Mouse (Mus musculus): ENCODE measurements around the gene Nrk.

The Nrk gene

GRCm38 (mm10) chrX:138914041-138914776, at the start of gene Nrk:
Gene Nrk (plus strand): TSS chrX:138914430.
- DNase-seq (ENCODE audit: low spot score), result peak; percentile 86

DNA sequence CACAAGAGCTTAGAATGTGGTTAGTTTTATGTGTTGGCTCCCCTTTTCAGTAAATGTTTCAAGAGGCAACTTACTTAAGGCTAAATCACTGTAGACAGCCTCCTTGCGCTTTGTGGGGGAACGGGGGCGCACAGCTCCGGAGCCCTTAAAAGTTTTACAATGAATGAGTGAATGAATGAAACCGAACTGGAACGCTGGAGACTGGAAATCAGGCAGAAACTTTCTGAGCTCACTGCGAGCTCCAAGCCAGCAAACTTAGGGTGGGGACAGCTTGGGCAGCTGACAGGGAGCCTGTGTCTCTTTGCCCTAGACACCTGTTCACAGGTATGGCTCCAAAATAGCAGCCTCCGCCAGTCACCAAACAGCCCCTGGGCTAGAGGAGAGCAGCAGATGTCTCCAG, 864 bp upstream of the Nrk start:
- no peak for DNase-seq (ENCODE audit: low spot score)

DNA sequence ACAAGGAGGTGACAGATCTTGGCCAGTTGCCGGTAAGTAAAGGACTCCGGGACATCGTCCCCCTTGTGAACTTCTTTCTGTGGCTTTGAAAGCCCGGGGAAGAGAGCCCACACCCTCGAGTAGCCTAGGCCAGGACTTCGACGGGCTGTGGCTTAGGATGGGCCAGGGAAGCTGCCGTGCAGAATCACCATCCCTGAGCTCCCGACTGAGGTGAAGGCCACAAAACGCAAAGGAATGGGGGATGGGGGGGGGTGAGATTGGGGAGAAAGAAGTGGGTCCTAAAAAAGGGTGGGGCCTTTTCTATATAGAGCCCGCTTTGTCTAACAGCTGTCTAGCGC, 516 bp downstream of the Nrk start:
- no peak for DNase-seq (ENCODE audit: low spot score)

- DNase-seq (ENCODE audit: low spot score), result peak; percentile 31
These were observed 4.8 kb downstream of the Nrk start for GRCm38 (mm10) chrX:138919030-138919429.

DNA sequence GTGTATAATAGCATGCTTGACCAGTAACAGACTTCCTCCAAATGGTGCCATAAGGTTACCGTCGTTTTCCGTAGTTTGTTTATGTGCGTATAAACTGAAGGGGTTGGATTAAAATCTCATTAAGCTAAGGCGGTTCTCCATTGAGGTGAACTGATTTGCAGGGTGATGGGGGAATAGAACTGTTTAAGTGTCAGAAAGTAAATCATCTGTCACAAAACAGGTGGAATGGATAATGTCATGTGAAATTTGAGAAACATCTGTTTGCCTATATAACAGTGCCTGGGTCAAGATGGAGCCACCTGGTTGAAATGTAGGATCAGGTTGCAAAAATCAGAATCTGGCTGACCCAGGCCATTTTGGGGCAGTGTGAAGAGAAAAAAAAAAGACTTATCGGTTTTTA, 29.7 kb downstream of the Nrk start:
- DNase-seq (ENCODE audit: low spot score), result no peak

DNA sequence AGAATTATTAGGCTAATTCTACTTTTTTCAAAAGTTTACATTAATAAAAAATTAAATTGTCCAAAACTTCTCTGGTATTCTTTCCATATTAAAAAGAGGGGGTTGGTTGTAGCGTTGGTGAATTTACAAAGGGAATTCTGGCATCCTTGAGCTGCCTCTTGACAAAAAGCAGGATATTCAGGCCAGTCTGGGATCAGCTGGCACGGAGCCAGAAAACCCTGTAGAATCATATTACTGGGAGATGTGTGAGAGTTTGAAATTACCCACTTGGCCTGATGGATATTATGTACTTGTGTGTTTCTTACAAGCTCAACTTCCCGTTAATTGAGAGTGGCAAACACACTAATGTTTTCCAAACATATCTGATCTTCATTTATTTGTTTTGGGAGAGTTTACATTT, 46.5 kb downstream of the Nrk start:
- no peak for DNase-seq (ENCODE audit: low spot score)

DNA sequence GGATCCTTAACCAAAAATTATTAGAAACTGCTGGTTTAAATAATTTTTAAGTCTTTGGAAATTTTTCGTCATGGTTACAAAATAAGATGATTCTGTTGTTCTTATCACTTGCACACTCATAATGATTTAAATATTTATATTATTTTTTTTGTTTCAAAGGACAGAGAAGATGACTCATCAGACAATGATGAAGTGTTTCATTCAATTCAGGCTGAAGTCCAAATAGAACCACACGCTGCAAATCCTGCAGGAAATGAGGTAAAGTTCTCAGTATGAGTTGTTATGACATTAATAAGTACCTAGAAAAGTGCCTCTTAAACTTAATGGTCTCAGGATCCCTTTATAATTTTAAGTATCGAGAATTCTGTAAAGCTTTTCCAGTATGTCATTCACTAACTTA, 64.3 kb downstream of the Nrk start:
- DNase-seq (ENCODE audit: low spot score), result no peak

DNA sequence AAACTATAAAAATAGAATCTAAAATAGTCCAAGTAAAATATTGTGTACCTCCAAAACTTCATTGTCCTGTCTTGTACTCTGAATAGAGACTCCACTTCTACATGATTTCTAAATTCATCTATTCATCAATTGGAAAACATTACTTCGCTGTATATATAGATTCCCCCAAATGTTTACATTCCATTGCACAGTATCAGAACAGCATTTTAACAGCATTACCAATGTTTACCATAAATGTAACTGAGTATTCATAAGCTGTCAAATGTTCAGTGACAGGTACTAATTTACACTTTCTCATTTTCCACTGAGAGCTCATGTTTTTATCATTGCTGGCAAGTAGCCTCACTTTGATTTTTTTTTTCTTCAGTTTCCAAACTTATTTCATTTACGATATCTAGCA, 65.0 kb downstream of the Nrk start:
- no peak for DNase-seq (ENCODE audit: low spot score)

GRCm38 (mm10) chrX:139014524-139014923, 100.3 kb downstream of the Nrk start:
- DNase-seq (ENCODE audit: low spot score), result no peak

DNA sequence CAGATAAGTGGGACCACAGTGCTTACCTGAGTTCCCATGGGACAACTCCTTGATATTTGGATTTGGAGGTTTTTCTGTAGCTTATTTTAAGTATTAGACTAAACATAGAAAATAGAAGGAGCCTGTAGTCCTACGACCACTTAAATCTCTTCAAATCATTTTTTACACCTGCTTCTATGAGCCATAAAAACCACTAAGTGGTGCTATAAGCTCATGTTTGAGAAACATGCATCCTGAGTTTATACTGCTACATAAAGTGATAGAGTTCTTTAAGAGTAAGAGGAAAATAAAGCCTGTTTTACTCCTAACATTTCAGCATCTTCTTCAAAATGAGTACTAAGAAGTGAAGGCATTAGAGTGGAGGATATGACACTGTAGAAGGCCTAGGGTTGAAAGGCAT, 102.3 kb downstream of the Nrk start:
- no peak for DNase-seq (ENCODE audit: low spot score)

DNA sequence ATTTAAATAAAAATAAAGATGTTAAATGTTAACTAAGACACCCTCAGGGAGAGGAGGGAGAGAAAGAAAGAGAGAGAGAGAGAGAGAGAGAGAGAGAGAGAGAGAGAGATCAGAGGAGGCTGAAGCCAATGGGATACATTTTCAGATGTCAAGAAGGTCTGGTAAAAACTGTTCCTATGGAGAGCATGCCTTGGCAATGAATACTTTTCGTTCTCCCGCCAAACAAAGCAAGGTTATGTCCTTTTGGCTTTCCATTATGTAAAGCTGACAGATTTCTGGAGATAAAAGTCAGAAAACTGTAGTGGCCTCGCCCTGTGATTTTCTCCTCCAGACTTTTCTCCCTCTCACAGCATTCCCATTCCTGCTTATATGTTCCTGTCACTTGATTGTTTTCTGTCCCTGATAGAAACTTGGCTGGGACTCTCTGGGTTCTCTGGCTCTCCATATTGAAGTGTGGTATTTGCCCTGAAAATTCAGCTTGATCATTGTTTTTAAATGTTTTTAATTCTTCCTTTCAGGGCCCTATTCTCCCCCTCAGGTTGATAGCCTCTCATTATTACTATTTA, 112.4 kb downstream of the Nrk start:
- no peak for DNase-seq (ENCODE audit: low spot score)

GRCm38 (mm10) chrX:139027296-139027695, 113.1 kb downstream of the Nrk start:
- DNase-seq (ENCODE audit: low spot score), result no peak

DNA sequence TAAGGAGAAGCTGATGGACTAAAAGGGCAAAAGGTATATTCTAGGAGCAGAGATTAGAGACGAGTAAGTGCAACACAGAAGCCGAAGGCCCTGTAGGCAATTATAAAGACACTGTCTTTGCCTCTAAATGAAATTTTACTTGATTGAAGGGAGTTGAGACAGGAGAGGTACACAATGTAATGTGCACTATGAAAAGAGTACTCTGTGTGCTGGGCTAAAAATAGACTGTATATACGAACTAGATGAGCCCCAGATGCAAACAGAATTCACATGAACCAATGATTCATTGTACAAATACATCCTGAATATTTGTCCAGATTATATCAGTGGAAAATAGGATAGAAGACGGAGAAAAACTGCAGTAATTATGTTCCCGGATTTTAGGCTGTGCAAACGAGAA, 113.7 kb downstream of the Nrk start:
- no peak for DNase-seq (ENCODE audit: low spot score)

DNA sequence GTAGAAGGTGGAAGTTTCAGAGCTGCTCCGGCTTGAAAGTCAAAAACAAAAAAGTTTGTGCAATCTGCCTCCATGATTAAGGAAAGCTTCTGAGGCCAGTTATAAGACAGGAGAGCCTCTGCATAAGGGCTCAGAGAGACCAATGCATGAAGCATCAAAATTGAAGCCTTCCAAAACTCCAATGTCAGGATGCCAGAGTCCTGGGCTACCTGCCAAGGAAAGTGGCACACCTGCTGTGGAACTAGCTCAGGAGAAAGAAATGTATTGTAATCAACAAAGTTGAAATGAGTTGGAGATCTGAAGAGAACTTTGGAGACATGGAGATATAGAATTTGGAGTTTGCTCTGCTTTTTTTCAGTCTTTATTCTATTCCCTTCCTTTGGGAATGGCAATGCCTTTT, 123.4 kb downstream of the Nrk start:
- DNase-seq (ENCODE audit: low spot score), result no peak

GRCm38 (mm10) chrX:139039314-139039713, 125.1 kb downstream of the Nrk start:
- DNase-seq (ENCODE audit: low spot score), result no peak

DNA sequence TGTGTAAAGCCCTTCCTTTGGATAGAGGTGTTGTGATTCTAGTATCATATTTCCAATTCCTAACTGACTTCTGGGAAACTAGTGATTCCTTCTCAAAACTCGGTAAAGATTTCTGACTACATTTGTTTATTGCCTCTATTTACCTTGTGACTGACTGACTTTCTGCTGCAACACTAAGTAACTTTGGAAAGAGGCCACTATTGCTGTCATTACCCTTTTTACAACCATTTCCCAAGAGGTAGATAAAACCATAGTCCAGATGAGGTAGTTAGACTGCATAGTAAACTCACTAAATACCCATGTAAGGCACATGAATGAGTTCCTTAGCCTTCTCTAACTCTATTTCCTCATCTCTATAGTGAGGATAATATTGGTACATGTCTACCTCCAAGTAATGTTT, 126.9 kb downstream of the Nrk start:
- no peak for DNase-seq (ENCODE audit: low spot score)

DNA sequence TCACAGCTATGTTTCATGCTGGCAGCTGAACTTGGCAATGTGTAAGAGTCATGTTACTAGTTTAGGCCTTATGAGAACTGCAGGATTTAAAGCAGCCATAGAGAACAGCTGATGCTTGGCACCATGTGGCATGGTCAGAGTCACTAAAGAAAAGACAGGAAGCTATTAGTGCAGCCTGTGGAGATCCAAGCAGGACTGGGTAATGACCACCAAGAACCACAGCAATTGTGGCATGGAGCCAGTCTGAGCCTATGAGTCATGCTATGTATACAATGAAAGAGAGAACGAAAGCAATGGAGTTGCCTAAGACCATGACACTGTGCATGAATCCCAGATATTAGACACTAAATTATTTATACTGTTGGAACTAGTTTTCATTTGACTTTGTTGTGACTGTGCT, 137.7 kb downstream of the Nrk start:
- DNase-seq (ENCODE audit: low spot score), result no peak

DNA sequence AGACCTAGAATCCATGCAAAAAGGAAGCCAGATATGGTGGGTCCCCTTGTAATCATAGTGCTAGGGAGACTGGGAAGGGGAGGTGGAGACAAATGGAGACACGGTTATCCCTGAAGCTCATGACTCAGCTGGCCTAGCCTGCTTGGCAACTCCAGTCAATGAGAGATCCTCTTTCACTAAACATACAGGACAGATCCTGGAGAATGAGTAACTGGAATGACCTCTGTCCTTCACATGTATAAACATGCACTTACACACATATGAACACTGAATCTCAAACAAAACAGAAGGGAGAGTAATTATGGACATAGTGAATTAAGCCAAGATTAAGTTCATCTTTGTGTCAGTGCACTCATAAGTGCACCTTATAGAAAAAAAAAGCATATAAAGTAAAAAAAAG, 138.9 kb downstream of the Nrk start:
- DNase-seq (ENCODE audit: low spot score), result no peak
